Comparison of ENCODE assay signal across 9 mouse cellular contexts in the genomic region with DNA sequence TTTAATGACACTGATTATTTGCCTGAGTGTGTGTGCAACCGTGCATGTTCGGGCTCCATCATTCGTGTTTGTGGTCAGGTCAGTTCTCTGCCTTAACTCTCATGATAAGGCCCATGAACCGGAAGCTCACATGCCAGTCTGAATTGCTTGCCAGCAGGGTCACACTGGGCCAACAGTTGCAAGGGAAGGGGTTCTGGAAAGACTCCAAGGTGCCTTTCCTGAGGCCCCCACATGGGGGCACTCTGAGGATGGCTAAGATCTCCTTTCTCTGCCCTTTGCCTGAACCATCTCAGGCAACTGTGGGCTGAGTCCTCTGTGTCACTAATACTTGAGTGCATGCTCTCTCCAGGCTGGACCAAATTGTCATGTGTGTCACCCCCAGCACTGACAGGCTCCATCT. TPM values are rescaled to one million over a fixed set of nuclear protein-coding genes. Genes with fewer than 3 reads are reported as not detected.
A peak's percentile ranks its signal among the peaks of the same experiment; 100 is the strongest.
DNase-seq lines count a peak whose midpoint lies in the region; ATAC-seq lines count a peak whose summit lies in the region.
"Had no signal": no experiment of that assay in that cellular context is flagged by ENCODE, and none has a peak within 500 bp of the region (broad histone marks: within the 10 kb centered on the region; RNA-seq: fewer than 3 reads in every experiment).

No protein-coding gene starts in this region.

- H3K4me1 ChIP-seq in hindbrain, embryonic 10.5 days (replicated peaks) = peaks cover 36% of the 10 kb centered on the region
- H3K4me1 ChIP-seq in hindbrain, embryonic 16.5 days (ENCODE audit: control insufficient read depth, insufficient read depth, low read depth, low read length) = peaks cover 18% of the 10 kb centered on the region

- no peak for ATAC-seq in hindbrain, embryonic 16.5 days
- ATAC-seq in CD4-positive, CD25-positive, alpha-beta regulatory T cell, adult 4 months = peak; percentile 69
- peak; percentile 64 for ATAC-seq in granulocyte monocyte progenitor cell, adult 5-6 weeks (replicated peaks; ENCODE audit: poor library complexity, severe bottlenecking)

- H3K27ac ChIP-seq in hindbrain, embryonic 10.5 days = no peak overlapping the region
- H3K27ac ChIP-seq in hindbrain, embryonic 16.5 days (ENCODE audit: low read depth, low read length) = no peak overlapping the region; the same call in 1 of the 2 replicates

- H3K9ac ChIP-seq in hindbrain, embryonic 16.5 days (ENCODE audit: low read depth, low read length) = no peak overlapping the region

- peak; percentile 47 for DNase-seq in hindbrain, embryonic 10.5 days (ENCODE audit: low spot score)
- peak; percentile 41 for DNase-seq in c-Kit-positive CD71-positive TER-119-negative erythroid progenitor cells, embryonic 14.5 days (ENCODE audit: low read depth)
- DNase-seq in kidney, postnatal 25 days = peak; percentile 74 to 79
- DNase-seq in lung, postnatal 25 days (ENCODE audit: low spot score) = peak; percentile 61
- DNase-seq in splenic B cell, adult 2 months (ENCODE audit: low read depth, low spot score) = peak; percentile 69

- no peaks in the 10 kb centered on the region for H3K9me3 ChIP-seq in hindbrain, embryonic 10.5 days
- no peaks in the 10 kb centered on the region for H3K9me3 ChIP-seq in hindbrain, embryonic 16.5 days (ENCODE audit: control insufficient read depth, low read length)

- peaks cover 13% of the 10 kb centered on the region for H3K36me3 ChIP-seq in hindbrain, embryonic 10.5 days
- H3K36me3 ChIP-seq in hindbrain, embryonic 16.5 days (ENCODE audit: control insufficient read depth, insufficient read depth, low read length) = no peaks in the 10 kb centered on the region
- no peaks in the 10 kb centered on the region for H3K36me3 ChIP-seq in splenic B cell, adult 2 months (ENCODE audit: control insufficient read depth, insufficient read depth, low read length, poor library complexity, severe bottlenecking)

- WGBS in hindbrain, embryonic 10.5 days = 67% methylated on average over 4 of the region's 4 CpGs
- 45% methylated on average over 4 of the region's 4 CpGs for WGBS in hindbrain, embryonic 16.5 days

- no peak overlapping the region for H3K4me2 ChIP-seq in hindbrain, embryonic 16.5 days (ENCODE audit: low read length)

- no peak overlapping the region for H3K4me3 ChIP-seq in hindbrain, embryonic 10.5 days
- H3K4me3 ChIP-seq in hindbrain, embryonic 16.5 days (ENCODE audit: low read length) = no peak overlapping the region

- no peaks in the 10 kb centered on the region for H3K27me3 ChIP-seq in hindbrain, embryonic 10.5 days (ENCODE audit: insufficient read depth, poor library complexity, severe bottlenecking)
- no peaks in the 10 kb centered on the region for H3K27me3 ChIP-seq in hindbrain, embryonic 16.5 days (replicated peaks; ENCODE audit: control insufficient read depth, insufficient read depth, low read length)
- no peaks in the 10 kb centered on the region for H3K27me3 ChIP-seq in splenic B cell, adult 2 months (ENCODE audit: control insufficient read depth, insufficient read depth, low read length, poor library complexity, severe bottlenecking)

RNA-seq across cellular contexts. Expression of a gene that starts 11.3 kb away (rescaled TPM):
- 51.5 and 65.8 TPM in 2 replicates for polyA plus RNA-seq in hindbrain, embryonic 10.5 days (2016; fragmentation: Nextera tagmentation; extraction: Ambion mirVana)
- 53.5 and 70.3 TPM in 2 replicates for polyA plus RNA-seq in hindbrain, embryonic 16.5 days (2015; fragmentation: Nextera tagmentation; extraction: Ambion mirVana)
- polyA plus RNA-seq in CD4-positive, CD25-positive, alpha-beta regulatory T cell, adult 4 months (2017; shearing (Covaris generic)) = 1 to 10 TPM; 5.3 to 7.0 TPM
- total RNA-seq in granulocyte monocyte progenitor cell, adult 5-6 weeks (2014; fragmentation: Nextera tagmentation) = 7.7 and 13.3 TPM in 2 replicates
- 5.7 and 8.9 TPM in 2 replicates for total RNA-seq in granulocyte monocyte progenitor cell, adult 5-6 weeks (2017)

RNA-seq across cellular contexts. Expression of a gene that starts 34.1 kb away (rescaled TPM):
- 196 and 300 TPM in 2 replicates for polyA plus RNA-seq in hindbrain, embryonic 10.5 days (2016; fragmentation: Nextera tagmentation; extraction: Ambion mirVana)
- 23.3 and 28.2 TPM in 2 replicates for polyA plus RNA-seq in hindbrain, embryonic 16.5 days (2015; fragmentation: Nextera tagmentation; extraction: Ambion mirVana)
- polyA plus RNA-seq in CD4-positive, CD25-positive, alpha-beta regulatory T cell, adult 4 months (2017; shearing (Covaris generic)) = 10 to 100 TPM in 1 of 2 experiments, 1 to 10 TPM in 1; 8.5 to 28.4 TPM
- 149 and 159 TPM in 2 replicates for total RNA-seq in granulocyte monocyte progenitor cell, adult 5-6 weeks (2014; fragmentation: Nextera tagmentation)
- total RNA-seq in granulocyte monocyte progenitor cell, adult 5-6 weeks (2017) = 168 and 171 TPM in 2 replicates

RNA-seq across cellular contexts. Expression of a gene that starts 37.1 kb away (rescaled TPM):
- not detected in 2 replicates for polyA plus RNA-seq in hindbrain, embryonic 10.5 days (2016; fragmentation: Nextera tagmentation; extraction: Ambion mirVana)
- polyA plus RNA-seq in hindbrain, embryonic 16.5 days (2015; fragmentation: Nextera tagmentation; extraction: Ambion mirVana) = not detected in 2 replicates
- not detected for polyA plus RNA-seq in CD4-positive, CD25-positive, alpha-beta regulatory T cell, adult 4 months (2017; shearing (Covaris generic))
- total RNA-seq in granulocyte monocyte progenitor cell, adult 5-6 weeks (2014; fragmentation: Nextera tagmentation) = not detected in 2 replicates
- total RNA-seq in granulocyte monocyte progenitor cell, adult 5-6 weeks (2017) = not detected in 2 replicates
- total RNA-seq: left cerebral cortex, adult 8-10 months had no signal

RNA-seq across cellular contexts. Expression of a gene that starts 44.5 kb away (rescaled TPM):
- 50.9 and 61.6 TPM in 2 replicates for polyA plus RNA-seq in hindbrain, embryonic 10.5 days (2016; fragmentation: Nextera tagmentation; extraction: Ambion mirVana)
- polyA plus RNA-seq in hindbrain, embryonic 16.5 days (2015; fragmentation: Nextera tagmentation; extraction: Ambion mirVana) = 15.5 and 21.1 TPM in 2 replicates
- 10 to 100 TPM; 31.8 to 32.1 TPM for polyA plus RNA-seq in CD4-positive, CD25-positive, alpha-beta regulatory T cell, adult 4 months (2017; shearing (Covaris generic))
- total RNA-seq in granulocyte monocyte progenitor cell, adult 5-6 weeks (2014; fragmentation: Nextera tagmentation) = 17.0 and 19.3 TPM in 2 replicates
- 29.0 and 29.2 TPM in 2 replicates for total RNA-seq in granulocyte monocyte progenitor cell, adult 5-6 weeks (2017)
